Mouse (Mus musculus): ENCODE measurements at regions not wholly inside any gene's neighbourhood (a gene's known extent, or its start where the extent isn't known, plus 50 kb on each side); places are given as distances from the start of the nearest gene placed in this dataset.
A peak's percentile ranks its signal among the peaks of the same experiment; 100 is the strongest.

- DNase-seq (ENCODE audit: low spot score): no peak
Observed at GRCm38 (mm10) chr4:131212711-131213110, 268.5 kb downstream of the Matn1 start.

- no peak for DNase-seq (ENCODE audit: low spot score)
Observed at GRCm38 (mm10) chr4:131215682-131216081, 271.5 kb downstream of the Matn1 start.

GRCm38 (mm10) chr4:131216361-131216760 lies 272.2 kb downstream of the Matn1 start:
- no peak for DNase-seq (ENCODE audit: low spot score)

GRCm38 (mm10) chr4:131217083-131217482 lies 272.9 kb downstream of the Matn1 start:
- no peak for DNase-seq (ENCODE audit: low spot score)

GRCm38 (mm10) chr4:131217571-131218155 lies 273.5 kb downstream of the Matn1 start:
- DNase-seq (ENCODE audit: low spot score): no peak

GRCm38 (mm10) chr4:131220966-131221365 lies 276.8 kb downstream of the Matn1 start:
- no peak for DNase-seq (ENCODE audit: low spot score)

GRCm38 (mm10) chr4:131230361-131230760 lies 286.2 kb downstream of the Matn1 start:
- DNase-seq (ENCODE audit: low spot score): no peak

- DNase-seq (ENCODE audit: low spot score): no peak
Observed at GRCm38 (mm10) chr4:131236611-131237031, 292.4 kb downstream of the Matn1 start.

GRCm38 (mm10) chr4:131238591-131238990 lies 294.4 kb downstream of the Matn1 start:
- no peak for DNase-seq (ENCODE audit: low spot score)

GRCm38 (mm10) chr4:131239132-131239531 lies 294.9 kb downstream of the Matn1 start:
- no peak for DNase-seq (ENCODE audit: low spot score)

GRCm38 (mm10) chr4:131240457-131240856 lies 296.3 kb downstream of the Matn1 start:
- DNase-seq (ENCODE audit: low spot score): no peak

GRCm38 (mm10) chr4:131242250-131242649 lies 298.1 kb downstream of the Matn1 start:
- no peak for DNase-seq (ENCODE audit: low spot score)

- no peak for DNase-seq (ENCODE audit: low spot score)
Observed at GRCm38 (mm10) chr4:131243744-131244387, 299.7 kb downstream of the Matn1 start.

GRCm38 (mm10) chr4:131252602-131253442 lies 308.6 kb downstream of the Matn1 start:
- DNase-seq (ENCODE audit: low spot score): peak; percentile 72

- no peak for DNase-seq (ENCODE audit: low spot score)
Observed at GRCm38 (mm10) chr4:131253443-131253817, 309.2 kb downstream of the Matn1 start.

GRCm38 (mm10) chr4:131254243-131254642 lies 310.1 kb downstream of the Matn1 start:
- DNase-seq (ENCODE audit: low spot score): no peak

- DNase-seq (ENCODE audit: low spot score): no peak
Observed at GRCm38 (mm10) chr4:131254691-131255090, 310.5 kb downstream of the Matn1 start.

GRCm38 (mm10) chr4:131261236-131261635 lies 317.1 kb downstream of the Matn1 start:
- no peak for DNase-seq (ENCODE audit: low spot score)

- no peak for DNase-seq (ENCODE audit: low spot score)
Observed at GRCm38 (mm10) chr4:131262909-131263308, 318.7 kb downstream of the Matn1 start.

- DNase-seq (ENCODE audit: low spot score): no peak
Observed at GRCm38 (mm10) chr4:131266764-131267163, 322.6 kb downstream of the Matn1 start.

GRCm38 (mm10) chr4:131267760-131268159 lies 323.6 kb downstream of the Matn1 start:
- DNase-seq (ENCODE audit: low spot score): peak; percentile 76

- peak; percentile 29 for DNase-seq (ENCODE audit: low spot score)
Observed at GRCm38 (mm10) chr4:131270192-131270591, 326.0 kb downstream of the Matn1 start.

- DNase-seq (ENCODE audit: low spot score): no peak
Observed at GRCm38 (mm10) chr4:131272060-131272459, 327.9 kb downstream of the Matn1 start.

Data from ovary, postnatal 36 days (tissue).